Mouse (Mus musculus) small intestine, adult 2 months (tissue): ENCODE measurements around the gene Tbl1xr1. TPM values are rescaled to one million over a fixed set of nuclear protein-coding genes. Genes with fewer than 3 reads are reported as not detected.

Source experiments
- H3K27ac ChIP-seq: fragments of 200-500 bp; 2 replicates; pipeline ENCODE4 v1.5.1; 2012; ENCODE audit warnings: low read depth, low read length, control low read depth, inconsistent platforms; ENCODE audit not compliant: insufficient read depth
- H3K27me3 ChIP-seq: fragments of 200-500 bp; 2 replicates; pipeline ENCODE4 v1.6.1; 2012; ENCODE audit warnings: mild to moderate bottlenecking, moderate library complexity, low read length, inconsistent platforms; ENCODE audit not compliant: control insufficient read depth, insufficient read depth
- H3K36me3 ChIP-seq: fragments of 200-500 bp; 2 replicates; pipeline ENCODE4 v1.6.1; 2012; ENCODE audit warnings: mild to moderate bottlenecking, low read length, control low read depth, inconsistent platforms; ENCODE audit not compliant: control insufficient read depth, insufficient read depth
- H3K4me1 ChIP-seq: fragments of 200-500 bp; 2 replicates; pipeline ENCODE4 v1.6.1; 2012; ENCODE audit warnings: low read length, inconsistent platforms, mixed read lengths; ENCODE audit not compliant: control insufficient read depth, insufficient read depth, insufficient read length
- H3K4me3 ChIP-seq: fragments of 200-500 bp; 2 replicates; pipeline ENCODE4 v1.5.1; 2012; ENCODE audit warnings: low read depth, mild to moderate bottlenecking, control low read depth, inconsistent platforms, low read length, moderate library complexity
- CTCF ChIP-seq: fragments of 200-500 bp; IDR thresholded peaks from 2 replicates; pipeline ENCODE4 v1.5.1; 2012; ENCODE audit warnings: low read depth, mild to moderate bottlenecking, control low read depth, inconsistent platforms, low read length, moderate library complexity, mixed read lengths; ENCODE audit not compliant: insufficient replicate concordance, insufficient read length; ENCODE audit errors: extremely low read depth
- POLR2A ChIP-seq: fragments of 200-500 bp; IDR thresholded peaks from 2 replicates; pipeline ENCODE4 v1.6.1; 2012; ENCODE audit warnings: low read depth, mild to moderate bottlenecking, control low read depth, inconsistent platforms, low read length, moderate library complexity
- WGBS: fragments of 180-500 bp; shearing (Covaris S2); methylation state at CpG from one replicate; pipeline ENCODE4 v1.1.7; 2018; 5-methylcytosine and 5-hydroxymethylcytosine counted together
- polyA plus RNA-seq: library from polyadenylated mRNA; depleted of rRNA; stranded (reverse); fragments of >200 nt; gene quantifications from 2 replicates; pipeline ENCODE4 v1.2.3, GENCODE M21; 2012

Gene Tbl1xr1
- polyA plus RNA-seq, 1 experiment: 15.8 TPM

DNA sequence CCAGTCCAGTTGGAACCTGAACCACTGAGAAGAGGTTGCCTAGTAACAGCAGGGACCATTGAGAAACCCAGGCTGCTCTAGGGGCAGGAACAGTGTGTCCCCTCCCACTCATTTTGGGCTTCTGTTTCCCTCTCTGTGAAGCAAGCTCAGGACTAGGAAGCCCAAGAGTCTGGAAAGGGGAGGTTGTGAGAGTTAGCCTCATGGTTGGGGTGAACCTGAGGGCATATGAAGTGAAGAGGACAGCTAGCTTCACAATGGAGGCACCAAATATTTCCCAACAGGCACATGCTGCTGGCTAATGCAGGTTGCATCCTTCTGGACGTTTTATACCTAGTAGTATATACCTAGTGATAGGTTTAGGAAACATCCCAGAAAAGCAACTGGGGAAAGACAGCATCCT lies 122.3 kb downstream of the Tbl1xr1 start:
- no peaks in the 10 kb centered on the region for H3K27me3 ChIP-seq
- 59% methylated on average over 1 of the region's 1 CpGs for WGBS
- H3K4me1 ChIP-seq: peaks cover 4% of the 10 kb centered on the region; the same call in 1 of the 2 replicates
- H3K36me3 ChIP-seq: peaks cover 30% of the 10 kb centered on the region
- no peak overlapping the region for H3K4me3 ChIP-seq
- TF ChIP-seq POLR2A (no peak), CTCF (no peak)
- no peak overlapping the region for H3K27ac ChIP-seq

DNA sequence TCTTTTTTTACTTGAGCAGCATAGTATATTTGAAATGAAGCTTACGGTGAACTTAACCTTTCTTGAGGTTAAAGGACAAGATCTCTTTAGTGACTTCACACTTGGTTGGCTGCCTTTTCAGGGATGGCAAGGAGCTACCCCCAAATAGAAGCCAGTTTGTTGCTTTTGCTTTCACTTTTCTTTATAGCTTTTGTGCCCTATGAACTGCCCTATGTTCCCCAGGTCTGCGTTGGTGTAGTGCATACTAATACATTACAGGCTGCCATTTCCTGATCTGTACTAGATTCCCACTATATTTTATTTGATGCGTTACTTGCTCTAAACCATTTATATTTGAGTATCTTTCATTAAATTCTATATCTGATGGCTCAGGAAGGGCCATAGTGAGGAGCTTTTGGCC lies 127.7 kb downstream of the Tbl1xr1 start:
- TF ChIP-seq CTCF (no peak), POLR2A (no peak)
- Histone ChIP-seq H3K27me3 (no peaks in the 10 kb centered on the region), H3K36me3 (peaks cover 33% of the 10 kb centered on the region), H3K4me1 (no peaks in the 10 kb centered on the region), H3K27ac (no peak overlapping the region), H3K4me3 (no peak overlapping the region)
- WGBS: 62% methylated on average over 3 of the region's 3 CpGs

DNA sequence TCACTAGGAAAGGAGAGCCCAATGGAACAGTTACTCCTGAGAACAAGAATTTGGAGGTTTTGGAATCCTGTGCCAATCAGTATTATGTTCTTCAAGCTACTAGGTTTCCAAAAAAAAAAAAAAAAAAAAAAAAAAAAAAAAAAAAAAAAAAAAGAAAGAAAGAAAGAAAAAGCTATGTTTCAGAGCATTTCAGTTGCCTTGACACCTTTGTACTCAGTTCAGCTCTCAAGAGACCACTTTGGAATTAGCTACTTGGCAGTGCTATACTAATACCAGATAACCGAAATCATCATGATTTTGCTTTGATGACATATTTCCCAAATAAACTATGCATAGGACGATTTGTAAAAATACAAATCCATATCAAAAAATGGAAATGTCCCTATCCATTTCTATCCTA lies 145.1 kb downstream of the Tbl1xr1 start:
- H3K4me3 ChIP-seq: no peak overlapping the region
- WGBS: 77% methylated on average over 2 of the region's 2 CpGs
- peaks cover 3% of the 10 kb centered on the region; the same call in 1 of the 2 replicates for H3K36me3 ChIP-seq
- H3K27me3 ChIP-seq: no peaks in the 10 kb centered on the region
- no peaks in the 10 kb centered on the region for H3K4me1 ChIP-seq
- TF ChIP-seq POLR2A (no peak), CTCF (no peak)
- H3K27ac ChIP-seq: no peak overlapping the region

DNA sequence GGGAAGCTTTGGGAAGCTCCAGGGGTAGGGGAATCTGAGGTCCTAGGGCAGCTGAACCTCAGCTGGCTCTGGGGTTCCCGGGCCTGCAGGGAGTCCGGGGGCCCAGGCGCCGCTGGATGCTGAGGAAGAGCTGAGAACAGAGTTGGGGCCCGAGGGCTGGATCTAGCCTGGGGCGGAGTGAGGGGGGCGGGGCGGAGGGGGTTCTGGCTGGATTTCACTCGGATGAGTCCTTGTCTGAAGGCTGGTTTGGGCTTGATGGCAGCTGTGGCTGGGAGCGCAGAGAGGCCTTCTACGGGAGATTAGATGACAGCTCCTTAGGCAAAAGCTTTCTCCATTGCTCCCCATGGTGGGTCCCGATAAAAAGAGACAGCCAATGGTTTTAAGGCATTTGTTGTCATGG lies 145.9 kb downstream of the Tbl1xr1 start:
- Histone ChIP-seq H3K27ac (no peak overlapping the region), H3K36me3 (no peaks in the 10 kb centered on the region), H3K27me3 (no peaks in the 10 kb centered on the region), H3K4me1 (no peaks in the 10 kb centered on the region), H3K4me3 (no peak overlapping the region)
- TF ChIP-seq POLR2A (no peak), CTCF (no peak)
- 60% methylated on average over 12 of the region's 12 CpGs for WGBS

DNA sequence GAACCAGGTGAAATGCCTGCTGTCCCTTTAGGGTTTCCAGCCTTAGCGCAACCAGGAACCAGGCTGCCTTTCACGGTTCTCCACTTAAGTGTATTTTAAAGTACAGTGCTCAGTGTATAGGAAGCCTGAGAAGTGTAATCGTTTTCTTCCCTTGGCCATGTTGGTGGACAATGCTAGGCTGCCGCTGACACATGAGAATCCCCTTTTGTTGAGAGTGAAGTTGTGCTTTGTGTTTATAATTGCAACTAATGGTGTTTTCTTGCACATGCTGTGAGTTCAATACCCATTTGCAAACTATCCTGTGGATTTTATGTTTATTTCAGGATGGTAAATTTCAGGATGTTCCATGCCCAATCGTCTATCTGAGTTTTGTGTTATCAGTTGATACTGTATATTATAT lies 146.6 kb downstream of the Tbl1xr1 start:
- 92% methylated on average over 5 of the region's 5 CpGs for WGBS
- no peaks in the 10 kb centered on the region for H3K27me3 ChIP-seq
- TF ChIP-seq POLR2A: no peak
- TF ChIP-seq CTCF: no peak

DNA sequence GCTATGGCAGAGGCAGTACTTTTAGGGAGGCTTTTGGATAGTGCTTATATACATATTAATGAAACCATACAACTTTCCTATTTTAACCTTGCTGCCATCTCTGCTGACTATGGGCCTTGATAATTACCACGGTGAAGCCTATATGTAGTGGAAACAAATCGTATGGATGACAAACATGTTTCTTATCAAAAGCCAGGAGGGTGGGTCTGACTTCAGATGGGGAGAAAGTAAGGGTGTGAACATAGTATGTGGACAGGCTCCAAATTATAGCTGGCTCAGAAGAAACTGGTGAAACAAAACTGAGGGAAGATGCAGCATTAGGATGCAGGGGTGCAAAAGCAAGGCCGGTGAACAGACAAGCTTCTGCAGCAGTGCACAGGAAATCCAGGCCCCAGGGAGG lies 151.6 kb downstream of the Tbl1xr1 start:
- WGBS: 57% methylated on average over 3 of the region's 3 CpGs

More for the DNA sequence above, 146.6 kb downstream of the Tbl1xr1 start:
- Histone ChIP-seq H3K27ac (no peak overlapping the region), H3K36me3 (no peaks in the 10 kb centered on the region), H3K4me1 (no peaks in the 10 kb centered on the region), H3K4me3 (no peak overlapping the region)

DNA sequence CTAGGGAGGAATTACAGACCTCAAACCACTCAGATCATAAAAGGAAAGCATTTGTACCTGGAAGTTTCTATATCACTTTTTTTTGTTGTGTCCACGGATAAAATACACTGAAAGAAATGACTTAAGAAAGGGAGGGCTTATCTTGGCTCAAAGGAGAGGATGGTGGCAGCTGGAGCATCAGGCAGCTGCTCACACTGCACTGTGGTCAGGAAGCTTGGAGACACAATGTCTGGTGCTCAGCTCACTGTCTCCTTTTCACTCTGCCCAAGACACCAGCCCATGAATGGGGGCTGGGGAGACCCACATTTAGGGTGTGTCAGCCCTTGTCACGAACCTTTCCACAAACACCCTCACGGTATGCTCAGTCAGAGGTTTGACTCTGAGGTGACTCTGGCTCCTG lies 154.2 kb downstream of the Tbl1xr1 start:
- Histone ChIP-seq H3K4me1 (no peaks in the 10 kb centered on the region), H3K27me3 (no peaks in the 10 kb centered on the region), H3K4me3 (no peak overlapping the region), H3K27ac (no peak overlapping the region), H3K36me3 (no peaks in the 10 kb centered on the region)
- 35% methylated on average over 3 of the region's 3 CpGs for WGBS
- TF ChIP-seq CTCF: no peak
- no peak for TF ChIP-seq POLR2A

More for the DNA sequence above, 151.6 kb downstream of the Tbl1xr1 start:
- TF ChIP-seq POLR2A (no peak), CTCF (no peak)
- Histone ChIP-seq H3K27me3 (no peaks in the 10 kb centered on the region), H3K4me3 (no peak overlapping the region), H3K27ac (no peak overlapping the region), H3K4me1 (no peaks in the 10 kb centered on the region), H3K36me3 (no peaks in the 10 kb centered on the region)
